Mouse (Mus musculus): ENCODE results near the gene Mutyh.
"Not testable (repeated sequence)": the region's sequence is repeated elsewhere in the genome, so short reads cannot be mapped to it uniquely, and the experiment has no call there.

Mutyh gene

DNA sequence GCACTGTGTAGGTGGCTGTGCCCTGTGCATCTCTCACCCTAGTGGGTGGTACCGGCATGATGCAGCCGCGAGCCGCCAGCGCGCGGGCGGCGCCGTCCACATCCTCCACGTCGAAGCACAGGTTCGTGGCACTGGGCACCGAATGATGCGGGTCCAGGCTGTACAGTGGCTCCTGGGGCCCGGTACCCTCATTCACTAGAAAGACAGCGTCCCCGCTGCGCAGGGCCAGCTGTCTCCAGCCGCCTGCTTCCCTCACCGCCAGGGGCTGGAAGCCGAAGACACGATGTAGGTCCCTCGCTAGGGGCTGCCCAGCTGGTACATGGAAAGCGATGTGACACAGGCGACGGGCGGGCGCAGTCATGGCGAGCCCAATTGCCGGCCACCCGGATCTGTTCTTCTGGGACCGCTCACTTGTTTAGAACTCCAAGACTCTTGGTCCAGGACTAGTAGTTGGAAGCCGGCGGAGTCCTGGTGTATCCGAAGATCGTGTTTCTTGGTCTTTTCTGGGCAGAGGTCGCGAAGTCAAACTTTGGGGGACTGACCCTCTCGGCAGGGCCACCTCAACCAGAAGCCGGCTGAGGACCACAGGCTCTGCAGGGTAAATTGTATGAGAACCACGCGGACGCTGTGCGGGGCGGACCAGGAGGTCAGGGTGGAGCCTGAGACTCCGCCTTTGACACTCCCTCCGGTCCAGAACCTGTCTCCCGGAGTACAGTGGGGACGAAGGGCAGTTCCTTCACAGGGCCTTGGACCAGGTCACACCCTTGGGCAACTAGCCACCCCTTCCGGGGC is 13.6 kb downstream of the Mutyh start:
- peak; percentile 71 to 73 for DNase-seq

DNA sequence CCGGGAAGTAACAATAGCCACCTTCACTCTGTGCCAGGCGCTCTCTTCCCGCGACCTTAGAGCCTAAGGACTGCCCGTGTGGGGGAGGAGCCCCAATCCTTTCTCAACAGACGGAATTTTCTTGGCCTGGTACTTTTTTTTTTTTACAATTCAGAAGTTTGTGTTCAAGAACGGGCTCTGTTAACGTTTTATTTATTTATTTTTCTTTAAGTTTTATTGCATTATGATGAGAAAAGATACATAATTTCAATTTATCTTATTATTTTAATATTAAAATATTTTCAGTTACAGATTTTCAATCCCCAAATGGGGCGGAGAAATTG is 14.1 kb downstream of the Mutyh start, which contains the start of gene Hpdl:
Hpdl (minus strand) TSS at position 14 of the 323 bp plus-strand sequence.
- DNase-seq = no peak

- DNase-seq = peak; percentile 80 to 84
Measured at GRCm38 (mm10) chr4:116824541-116825004, 17.1 kb downstream of the Mutyh start.

DNA sequence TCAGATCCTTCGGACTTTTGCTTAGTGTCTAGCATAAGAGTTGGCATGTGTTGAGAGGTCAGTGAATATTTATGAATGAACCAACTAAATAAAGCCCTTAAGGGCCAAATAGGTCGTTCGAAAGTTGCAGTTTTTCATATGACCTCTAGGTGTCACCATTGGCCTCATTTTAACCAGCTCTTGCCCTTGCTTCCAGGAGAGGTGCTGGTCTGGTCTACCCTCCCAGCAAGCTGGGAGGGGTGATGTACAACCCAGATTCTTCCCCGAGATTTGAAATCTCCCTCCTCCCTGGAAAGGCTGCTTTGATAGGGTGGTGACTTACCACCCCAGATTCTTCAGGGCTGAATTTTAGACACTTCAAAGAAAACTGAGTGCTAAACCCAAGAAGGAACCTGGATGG is 20.3 kb downstream of the Mutyh start:
- peak; percentile 46 to 69 for DNase-seq

DNA sequence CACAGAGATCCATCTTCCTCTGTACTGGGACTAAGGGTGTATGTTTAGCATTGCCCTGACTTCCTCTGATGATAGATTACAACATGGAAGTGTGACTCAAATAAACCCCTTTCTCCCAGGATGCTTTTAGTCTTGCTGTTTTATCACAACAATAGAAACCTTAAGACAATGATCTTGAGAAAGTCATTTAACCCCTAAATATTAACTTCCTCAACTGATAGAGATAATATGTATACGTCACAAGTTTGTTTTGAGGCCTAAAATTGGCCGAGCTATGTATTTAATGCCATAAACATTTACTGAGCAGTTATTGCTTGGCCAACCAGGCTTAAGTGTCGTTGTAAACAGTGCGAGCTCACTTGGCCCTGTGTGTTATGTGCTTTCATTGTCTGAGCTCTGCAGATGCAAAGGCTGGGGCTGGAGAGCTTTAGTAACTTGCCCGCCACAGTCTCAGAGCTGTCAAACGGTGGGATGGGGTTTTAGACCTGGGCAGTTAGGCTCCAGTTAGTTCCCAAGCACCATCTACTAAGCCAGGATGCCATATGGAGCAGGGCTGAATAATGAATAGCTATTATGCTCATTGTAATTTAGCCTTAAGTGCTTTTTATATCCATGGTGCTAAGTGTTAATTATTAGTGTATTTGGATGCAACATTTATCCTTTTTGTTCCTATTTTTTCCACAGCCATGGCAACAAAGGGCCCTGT is 22.0 kb downstream of the Mutyh start:
- DNase-seq = no peak

GRCm38 (mm10) chr4:116830070-116830368 is 22.5 kb downstream of the Mutyh start:
- no peak for DNase-seq

DNA sequence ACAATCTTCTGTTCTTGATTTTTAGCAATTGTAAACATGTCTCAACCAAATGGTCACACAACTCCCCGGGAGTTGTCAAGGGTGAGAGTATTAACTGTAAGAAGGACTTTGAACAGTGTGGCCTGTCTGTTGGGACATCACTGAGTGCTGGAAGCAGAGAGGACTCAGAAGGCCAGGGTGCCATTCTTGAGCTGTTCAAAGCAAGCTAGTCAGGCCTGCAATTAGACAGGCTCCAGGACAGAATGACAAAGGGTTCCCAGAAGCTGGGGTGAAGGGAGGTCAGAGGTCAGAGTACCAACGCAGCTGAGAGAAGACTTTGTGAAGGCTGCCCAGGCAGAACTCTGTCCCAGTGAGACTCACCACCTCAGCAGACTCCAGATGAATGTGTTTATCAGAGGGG is 31.5 kb downstream of the Mutyh start:
- DNase-seq = no peak

- not testable (repeated sequence) for DNase-seq
Measured at GRCm38 (mm10) chr4:116840096-116840495, 32.6 kb downstream of the Mutyh start.

- no peak for DNase-seq
Measured at GRCm38 (mm10) chr4:116840841-116841240, 33.3 kb downstream of the Mutyh start.

GRCm38 (mm10) chr4:116844324-116844723 is 36.8 kb downstream of the Mutyh start:
- no peak for DNase-seq

DNA sequence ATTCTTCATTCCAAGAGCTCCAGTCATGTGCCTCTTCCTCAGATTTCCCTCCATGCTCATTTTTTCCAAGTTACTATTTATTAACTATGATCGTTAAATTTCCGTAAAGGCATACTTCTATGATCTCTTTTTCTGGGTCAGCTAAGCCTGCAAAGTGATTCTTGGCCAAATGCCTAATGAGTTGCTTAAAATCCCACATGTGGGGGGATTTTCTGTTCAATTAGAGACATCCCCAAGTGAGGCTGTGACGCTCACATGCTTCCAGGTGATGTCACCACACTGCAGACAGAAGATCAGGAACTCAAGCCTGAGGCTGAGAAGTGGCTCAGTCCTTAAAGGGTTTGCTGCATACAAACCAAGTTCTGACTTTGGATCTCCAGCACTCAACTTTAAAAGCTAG is 42.4 kb downstream of the Mutyh start:
- no peak for DNase-seq

- no peak for DNase-seq
Measured at GRCm38 (mm10) chr4:116854286-116854685, 46.8 kb downstream of the Mutyh start.

- DNase-seq = no peak
Measured at GRCm38 (mm10) chr4:116857203-116857602, 49.7 kb downstream of the Mutyh start.

DNA sequence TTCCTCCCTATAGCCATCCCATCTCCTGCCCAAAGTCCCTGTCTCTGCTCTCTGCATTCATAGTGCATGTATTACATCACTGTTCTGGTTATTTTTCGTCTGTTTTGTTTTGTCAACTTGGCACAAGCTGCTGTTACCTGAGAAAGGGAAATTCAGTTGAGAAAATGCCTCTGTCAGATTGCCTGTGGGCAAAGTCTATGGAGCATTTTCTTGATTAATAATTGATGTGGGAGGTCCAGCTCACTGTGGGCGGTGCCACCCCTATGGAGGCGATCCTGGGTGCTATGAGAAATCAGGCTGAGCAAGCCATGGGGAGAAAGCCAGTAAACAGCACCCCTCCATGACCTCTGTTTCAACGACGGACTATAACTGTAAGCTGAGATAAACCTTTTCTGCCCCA is 52.2 kb downstream of the Mutyh start:
- DNase-seq = no peak

DNA sequence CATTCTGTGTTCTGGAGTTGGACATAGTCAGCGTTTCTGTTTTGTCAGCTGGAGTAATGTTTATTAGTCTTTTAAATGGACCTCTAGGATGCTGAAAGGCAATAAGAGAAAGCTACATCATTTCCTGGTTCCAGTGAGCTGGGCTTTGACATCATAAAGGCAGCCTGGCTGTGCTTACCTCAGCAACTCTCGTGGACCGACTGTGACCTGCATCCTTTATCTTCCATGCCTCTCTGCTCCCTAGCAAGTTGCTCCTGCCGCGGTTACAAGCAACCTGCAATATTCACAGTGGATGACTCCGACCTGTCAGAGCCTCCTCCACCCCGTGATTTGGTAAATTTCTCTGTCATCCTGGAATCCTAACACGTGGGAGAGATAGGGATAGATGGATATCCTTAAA is 54.5 kb downstream of the Mutyh start:
- no peak for DNase-seq

All from cerebellum, postnatal 14 days (tissue).